In the genomic region with DNA sequence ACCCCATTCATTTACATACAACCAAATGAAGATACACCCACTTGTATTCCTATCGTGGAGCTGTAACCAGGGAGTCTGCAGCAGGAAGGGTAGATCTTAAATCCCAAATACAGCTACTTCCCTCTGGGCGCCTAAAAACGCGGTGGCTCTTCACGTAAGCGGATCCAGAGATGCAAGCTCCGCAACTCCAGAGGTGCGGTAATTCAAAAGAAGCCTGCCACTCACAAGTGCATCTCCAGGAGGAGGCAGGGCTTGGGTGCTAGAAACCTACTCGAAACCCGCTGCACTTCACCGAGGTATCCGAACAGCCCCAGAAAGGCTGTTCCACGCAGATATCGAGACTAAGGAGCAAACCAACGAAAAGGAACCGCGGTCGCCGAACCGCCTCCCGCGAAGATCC, we compare ENCODE assay signal across 8 mouse cellular contexts. TPM values are rescaled to one million over a fixed set of nuclear protein-coding genes. Genes with fewer than 3 reads are reported as not detected.
DNase-seq lines count a peak whose midpoint lies in the region; ATAC-seq and TF ChIP-seq lines count a peak whose summit lies in the region.

No protein-coding gene starts in this region.

- H3K36me3 ChIP-seq in kidney, adult 2 months (ENCODE audit: control insufficient read depth, insufficient read depth, low read length), result no peaks in the 10 kb centered on the region
- H3K36me3 ChIP-seq in hindbrain, embryonic 16.5 days (ENCODE audit: control insufficient read depth, insufficient read depth, low read length), result no peaks in the 10 kb centered on the region
- no peaks in the 10 kb centered on the region for H3K36me3 ChIP-seq in midbrain, embryonic 15.5 days (replicated peaks)

- no peak for DNase-seq in kidney, adult 2 months
- no peak for DNase-seq in kidney, postnatal 10 days
- no peak for DNase-seq in cerebellum, adult 18-20 months
- DNase-seq in cerebellum, postnatal 36 days, result no peak
- DNase-seq in retina, embryonic 14.5 days (ENCODE audit: low spot score), result no peak

- peak overlapping the region; percentile 70 for H3K4me2 ChIP-seq in hindbrain, embryonic 16.5 days (ENCODE audit: low read length)
- H3K4me2 ChIP-seq in midbrain, embryonic 15.5 days, result peak overlapping the region; percentile 54

- peaks cover 4% of the 10 kb centered on the region; the same call in 1 of the 2 replicates for H3K4me1 ChIP-seq in kidney, adult 2 months (ENCODE audit: control insufficient read depth, insufficient read depth, low read length)
- peaks cover 10% of the 10 kb centered on the region for H3K4me1 ChIP-seq in bone marrow macrophage, adult 2 months (ENCODE audit: control insufficient read depth, insufficient read depth, low read length)
- H3K4me1 ChIP-seq in hindbrain, embryonic 16.5 days (ENCODE audit: control insufficient read depth, insufficient read depth, low read depth, low read length), result no peaks in the 10 kb centered on the region
- H3K4me1 ChIP-seq in midbrain, embryonic 15.5 days, result peaks cover 3% of the 10 kb centered on the region

- H3K9ac ChIP-seq in hindbrain, embryonic 16.5 days (ENCODE audit: low read depth, low read length), result peak overlapping the region; percentile 97
- peak overlapping the region; percentile 33 for H3K9ac ChIP-seq in midbrain, embryonic 15.5 days

- H3K9me3 ChIP-seq in hindbrain, embryonic 16.5 days (ENCODE audit: control insufficient read depth, low read length), result no peaks in the 10 kb centered on the region
- no peaks in the 10 kb centered on the region for H3K9me3 ChIP-seq in midbrain, embryonic 15.5 days

- no peaks in the 10 kb centered on the region for H3K27me3 ChIP-seq in kidney, adult 2 months (replicated peaks; ENCODE audit: control insufficient read depth, insufficient read depth, low read length)
- no peaks in the 10 kb centered on the region for H3K27me3 ChIP-seq in hindbrain, embryonic 16.5 days (replicated peaks; ENCODE audit: control insufficient read depth, insufficient read depth, low read length)
- no peaks in the 10 kb centered on the region for H3K27me3 ChIP-seq in midbrain, embryonic 15.5 days (replicated peaks)

- WGBS in kidney, adult 2 months, result under 1% methylated on average over 22 of the region's 22 CpGs
- WGBS in hindbrain, embryonic 16.5 days, result 0% methylated on average over 22 of the region's 22 CpGs
- under 1% methylated on average over 22 of the region's 22 CpGs for WGBS in midbrain, embryonic 15.5 days

- no peak for TF ChIP-seq CTCF in kidney, adult 2 months (conservative IDR thresholded peaks at IDR 0.05; ENCODE audit: insufficient read depth, insufficient read length, low read depth, low read length)
- TF ChIP-seq CTCF in bone marrow macrophage, adult 2 months (IDR thresholded peaks at IDR 0.05; ENCODE audit: low read depth, low read length), result no peak

- no peak for TF ChIP-seq POLR2A in kidney, adult 2 months (IDR thresholded peaks at IDR 0.05; ENCODE audit: low read depth, low read length)
- no peak for TF ChIP-seq POLR2A in bone marrow macrophage, adult 2 months (IDR thresholded peaks at IDR 0.05; ENCODE audit: borderline replicate concordance, low read depth, low read length)

- peak; percentile 81 for ATAC-seq in hindbrain, embryonic 16.5 days
- peak; percentile 89 for ATAC-seq in midbrain, embryonic 15.5 days (replicated peaks)

- H3K4me3 ChIP-seq in kidney, adult 2 months (ENCODE audit: insufficient read depth, low read depth, low read length), result peak overlapping the region; percentile 75
- H3K4me3 ChIP-seq in bone marrow macrophage, adult 2 months (ENCODE audit: insufficient read depth, low read length), result peak overlapping the region; percentile 86
- H3K4me3 ChIP-seq in hindbrain, embryonic 16.5 days (ENCODE audit: low read length), result peak overlapping the region; percentile 67
- peak overlapping the region; percentile 90 for H3K4me3 ChIP-seq in midbrain, embryonic 15.5 days

- H3K27ac ChIP-seq in kidney, adult 2 months (ENCODE audit: insufficient read depth, low read depth, low read length), result peak overlapping the region; percentile 21; the same call in 1 of the 2 replicates
- H3K27ac ChIP-seq in bone marrow macrophage, adult 2 months (ENCODE audit: insufficient read depth, low read depth, low read length), result peak overlapping the region; percentile 54
- peak overlapping the region; percentile 97 for H3K27ac ChIP-seq in hindbrain, embryonic 16.5 days (ENCODE audit: low read depth, low read length)
- H3K27ac ChIP-seq in midbrain, embryonic 15.5 days, result peak overlapping the region; percentile 99

RNA-seq across cellular contexts. Expression of gene Napepld, which starts 0.3 kb away (rescaled TPM):
- polyA plus RNA-seq in kidney, adult 2 months (2012; rRNA removed), result 4.3 and 5.1 TPM in 2 replicates
- polyA plus RNA-seq in bone marrow macrophage, adult 2 months (2012; ENCODE audit: insufficient read depth, insufficient read length, missing spikeins), result 1.8 and 2.1 TPM in 2 replicates
- 2.6 and 2.9 TPM in 2 replicates for polyA plus RNA-seq in hindbrain, embryonic 16.5 days (2015; fragmentation: Nextera tagmentation; extraction: Ambion mirVana)
- 2.5 and 2.8 TPM in 2 replicates for polyA plus RNA-seq in midbrain, embryonic 15.5 days (2015; fragmentation: Nextera tagmentation; extraction: Ambion mirVana)

RNA-seq across cellular contexts. Expression of gene Pmpcb, which starts 36.0 kb away (rescaled TPM):
- polyA plus RNA-seq in kidney, adult 2 months (2012; rRNA removed), result 111 and 141 TPM in 2 replicates
- polyA plus RNA-seq in bone marrow macrophage, adult 2 months (2012; ENCODE audit: insufficient read depth, insufficient read length, missing spikeins), result 63.2 and 66.2 TPM in 2 replicates
- polyA plus RNA-seq in hindbrain, embryonic 16.5 days (2015; fragmentation: Nextera tagmentation; extraction: Ambion mirVana), result 69.2 and 72.0 TPM in 2 replicates
- 71.7 and 76.9 TPM in 2 replicates for polyA plus RNA-seq in midbrain, embryonic 15.5 days (2015; fragmentation: Nextera tagmentation; extraction: Ambion mirVana)

RNA-seq across cellular contexts. Expression of gene Armc10, which starts 55.3 kb away (rescaled TPM):
- 22.6 and 24.0 TPM in 2 replicates for polyA plus RNA-seq in kidney, adult 2 months (2012; rRNA removed)
- 31.0 and 33.2 TPM in 2 replicates for polyA plus RNA-seq in bone marrow macrophage, adult 2 months (2012; ENCODE audit: insufficient read depth, insufficient read length, missing spikeins)
- 40.5 and 45.3 TPM in 2 replicates for polyA plus RNA-seq in hindbrain, embryonic 16.5 days (2015; fragmentation: Nextera tagmentation; extraction: Ambion mirVana)
- polyA plus RNA-seq in midbrain, embryonic 15.5 days (2015; fragmentation: Nextera tagmentation; extraction: Ambion mirVana), result 58.3 and 60.2 TPM in 2 replicates

RNA-seq across cellular contexts. Expression of gene Fbxl13, which starts 55.5 kb away (rescaled TPM):
- polyA plus RNA-seq in kidney, adult 2 months (2012; rRNA removed), result 0.05 and 0.08 TPM in 2 replicates
- not detected in 2 replicates for polyA plus RNA-seq in bone marrow macrophage, adult 2 months (2012; ENCODE audit: insufficient read depth, insufficient read length, missing spikeins)
- 0.10 and 0.21 TPM in 2 replicates for polyA plus RNA-seq in hindbrain, embryonic 16.5 days (2015; fragmentation: Nextera tagmentation; extraction: Ambion mirVana)
- polyA plus RNA-seq in midbrain, embryonic 15.5 days (2015; fragmentation: Nextera tagmentation; extraction: Ambion mirVana), result 0.27 and 0.39 TPM in 2 replicates

Comparison
In these comparisons a context has a peak if more than half of its experiments do, and no peak if none do; other contexts are left out.
1. H3K27ac ChIP-seq: peak in every context shown above with its lines; median percentile 99 in midbrain, embryonic 15.5 days; 97 in hindbrain, embryonic 16.5 days; 54 in bone marrow macrophage, adult 2 months; 21 in kidney, adult 2 months.